Mouse (Mus musculus) CH12.LX (cell line): ENCODE measurements around the gene Iqcd.

Source experiments
- CTCF ChIP-seq, 2 experiments: IDR thresholded peaks in 1 of 2; conservative IDR thresholded peaks in 1 of 2; 2 replicates each; pipeline ENCODE4 v1.5.1; 2011 to 2012; ENCODE audit warnings: low read depth in 2 of 2, low read length in 2 of 2, improper control_type of control experiment in 1 of 2, inconsistent platforms in 1 of 2, mild to moderate bottlenecking in 1 of 2, moderate library complexity in 1 of 2
- EP300 ChIP-seq: IDR thresholded peaks from 2 replicates; pipeline ENCODE4 v1.6.1; 2011; ENCODE audit warnings: low read length, improper control_type of control experiment
- NELFE ChIP-seq: IDR thresholded peaks from 2 replicates; pipeline ENCODE4 v1.6.1; 2011; ENCODE audit warnings: low read depth, low read length, improper control_type of control experiment
- POLR2A ChIP-seq: IDR thresholded peaks from 2 replicates; pipeline ENCODE4 v1.6.1; 2011; ENCODE audit warnings: low read depth, mild to moderate bottlenecking, improper control_type of control experiment, low read length

DNA sequence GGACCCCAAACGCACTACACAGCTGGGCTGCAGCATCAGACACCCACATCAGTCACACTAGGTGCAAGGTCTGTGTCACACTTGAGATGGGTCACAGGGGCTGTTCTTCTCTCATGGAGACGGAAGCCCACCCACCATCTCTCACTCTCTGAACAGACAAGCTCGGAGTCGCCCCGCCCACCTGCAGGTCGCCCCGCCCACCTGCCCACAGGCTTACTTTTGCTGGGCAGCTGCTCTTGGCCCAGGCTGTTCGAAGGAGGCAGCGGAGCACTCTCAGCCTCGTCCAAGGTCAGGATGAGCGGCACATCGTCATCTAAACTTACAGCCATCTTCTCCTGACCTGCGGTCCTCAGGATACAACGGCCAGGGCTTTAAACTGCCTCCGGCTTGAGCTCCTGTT lies 3.8 kb upstream of the Iqcd start:
- TF ChIP-seq EP300 (no peak), CTCF (conservative IDR thresholded peaks at IDR 0.05 in 1 of 2, IDR thresholded peaks at IDR 0.05 in 1 of 2; ENCODE audit: low read depth in 2 of 2, low read length in 2 of 2) (no peak), NELFE (no peak), POLR2A (no peak)
